Mouse (Mus musculus) liver, embryonic 14.5 days (tissue): ENCODE measurements around the gene Nectin4.

Experiments used
- CTCF ChIP-seq: IDR thresholded peaks from 2 replicates; pipeline ENCODE4 v1.5.1; 2016; ENCODE audit warnings: antibody characterized with exemption, low read depth, control low read depth
- EP300 ChIP-seq: IDR thresholded peaks from 2 replicates; pipeline ENCODE4 v1.6.1; 2016; ENCODE audit warnings: antibody characterized with exemption, low read depth

GRCm38 (mm10) chr1:171432158-171432557, 62.3 kb downstream of the Nectin4 start:
- TF ChIP-seq CTCF = no peak
- TF ChIP-seq EP300 = no peak
